Mouse (Mus musculus): ENCODE results near the gene Ggn. TPM values are rescaled to one million over a fixed set of nuclear protein-coding genes. Genes with fewer than 3 reads are reported as not detected.

Ggn gene
- polyA plus RNA-seq, 1 experiment from 2014 or later: 0.47 TPM

Other genes starting within 250 kb of the Ggn start
- gene Actn4, start 207.9 kb upstream of the Ggn start, polyA plus RNA-seq (2015; fragmentation: Nextera tagmentation; extraction: Ambion mirVana): 270 and 300 TPM in 2 replicates
- 422 and 454 TPM in 2 replicates for gene Eif3k, start 188.3 kb upstream of the Ggn start, polyA plus RNA-seq (2015; fragmentation: Nextera tagmentation; extraction: Ambion mirVana)
- gene Map4k1, start 188.2 kb upstream of the Ggn start, polyA plus RNA-seq (2015; fragmentation: Nextera tagmentation; extraction: Ambion mirVana): 9.5 and 10.0 TPM in 2 replicates
- gene Ryr1, start 45.0 kb upstream of the Ggn start, polyA plus RNA-seq (2015; fragmentation: Nextera tagmentation; extraction: Ambion mirVana): 7.9 and 8.5 TPM in 2 replicates
- 0.56 and 0.69 TPM in 2 replicates for gene Rasgrp4, start 35.4 kb upstream of the Ggn start, polyA plus RNA-seq (2015; fragmentation: Nextera tagmentation; extraction: Ambion mirVana)
- 11.5 and 12.5 TPM in 2 replicates for gene Fam98c, start 14.0 kb upstream of the Ggn start, polyA plus RNA-seq (2015; fragmentation: Nextera tagmentation; extraction: Ambion mirVana)
- 4.2 and 4.4 TPM in 2 replicates for gene Spred3, start 201 bp downstream of the Ggn start, polyA plus RNA-seq (2015; fragmentation: Nextera tagmentation; extraction: Ambion mirVana)
- 270 and 272 TPM in 2 replicates for gene Psmd8, start 10.5 kb downstream of the Ggn start, polyA plus RNA-seq (2015; fragmentation: Nextera tagmentation; extraction: Ambion mirVana)
- 0.46 and 0.51 TPM in 2 replicates for gene Catsperg1, start 43.8 kb downstream of the Ggn start, polyA plus RNA-seq (2015; fragmentation: Nextera tagmentation; extraction: Ambion mirVana)
- gene Kcnk6, start 62.3 kb downstream of the Ggn start, polyA plus RNA-seq (2015; fragmentation: Nextera tagmentation; extraction: Ambion mirVana): 1.9 and 2.3 TPM in 2 replicates
- 123 and 124 TPM in 2 replicates for gene Yif1b, start 68.1 kb downstream of the Ggn start, polyA plus RNA-seq (2015; fragmentation: Nextera tagmentation; extraction: Ambion mirVana)
- 1.7 and 2.0 TPM in 2 replicates for gene 2200002D01Rik, start 78.3 kb downstream of the Ggn start, polyA plus RNA-seq (2015; fragmentation: Nextera tagmentation; extraction: Ambion mirVana)
- gene Spint2, start 111.7 kb downstream of the Ggn start, polyA plus RNA-seq (2015; fragmentation: Nextera tagmentation; extraction: Ambion mirVana): 110 and 112 TPM in 2 replicates
- 5.8 and 7.5 TPM in 2 replicates for gene Ppp1r14a, start 119.1 kb downstream of the Ggn start, polyA plus RNA-seq (2015; fragmentation: Nextera tagmentation; extraction: Ambion mirVana)
- 21.6 and 21.9 TPM in 2 replicates for gene Dpf1, start 133.7 kb downstream of the Ggn start, polyA plus RNA-seq (2015; fragmentation: Nextera tagmentation; extraction: Ambion mirVana)

All from limb, embryonic 13.5 days (tissue).